Mouse (Mus musculus) cerebellum, postnatal 25 days (tissue): ENCODE measurements around the gene Acsbg2.

Experiments
- DNase-seq, 2 experiments: peaks; one replicate each; pipeline ENCODE4 v3.0.0; 2021; ENCODE audit warnings: mixed read lengths in 2 of 2

Acsbg2 gene

GRCm38 (mm10) chr17:56870287-56870953 is 3.8 kb downstream of the Acsbg2 start:
- DNase-seq: no peak

- no peak for DNase-seq
Measured at GRCm38 (mm10) chr17:56869481-56869977, 4.7 kb downstream of the Acsbg2 start.

- no peak for DNase-seq
Measured at GRCm38 (mm10) chr17:56866071-56866470, 8.2 kb downstream of the Acsbg2 start.

DNA sequence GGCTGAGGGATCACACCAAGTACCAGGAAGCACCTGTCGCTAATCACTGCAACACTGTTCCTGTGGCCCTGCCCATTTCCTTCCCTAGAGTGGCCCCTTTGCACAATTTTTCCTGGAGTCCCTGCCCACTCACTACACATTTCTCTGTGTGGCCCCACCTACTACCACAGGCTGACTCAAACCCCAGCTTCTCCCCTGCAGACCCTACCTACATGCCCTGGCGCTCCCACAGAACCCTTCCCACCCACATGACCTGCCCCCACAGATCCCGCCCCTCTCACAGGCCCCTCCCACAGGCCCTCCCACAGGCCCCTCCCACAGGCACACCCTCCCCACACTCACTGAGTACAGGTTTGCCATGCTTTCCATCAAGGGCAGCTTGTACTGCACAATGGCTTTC is 13.1 kb downstream of the Acsbg2 start:
- DNase-seq: no peak

DNA sequence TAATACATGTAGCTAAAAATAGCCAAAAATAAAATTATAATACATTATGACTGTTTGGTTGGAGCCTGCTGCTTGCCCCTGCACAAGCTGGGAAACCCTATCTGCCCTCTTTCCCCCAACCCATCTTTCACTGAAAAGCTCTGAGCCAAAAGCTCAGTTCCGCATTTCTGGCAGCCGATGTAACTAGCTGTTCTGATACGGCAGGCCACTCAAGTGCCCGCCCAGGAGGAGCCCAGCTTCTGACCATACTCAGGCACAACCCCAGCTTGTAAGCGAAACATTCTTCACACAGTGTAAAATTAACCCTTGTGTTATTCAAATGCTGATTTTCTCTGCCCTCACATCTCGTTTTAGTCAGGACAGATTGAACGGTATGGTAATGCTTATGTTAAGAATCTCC is 15.3 kb downstream of the Acsbg2 start:
- no peak for DNase-seq

GRCm38 (mm10) chr17:56858216-56858615 is 16.0 kb downstream of the Acsbg2 start:
- peak; percentile 52 to 70 for DNase-seq

DNA sequence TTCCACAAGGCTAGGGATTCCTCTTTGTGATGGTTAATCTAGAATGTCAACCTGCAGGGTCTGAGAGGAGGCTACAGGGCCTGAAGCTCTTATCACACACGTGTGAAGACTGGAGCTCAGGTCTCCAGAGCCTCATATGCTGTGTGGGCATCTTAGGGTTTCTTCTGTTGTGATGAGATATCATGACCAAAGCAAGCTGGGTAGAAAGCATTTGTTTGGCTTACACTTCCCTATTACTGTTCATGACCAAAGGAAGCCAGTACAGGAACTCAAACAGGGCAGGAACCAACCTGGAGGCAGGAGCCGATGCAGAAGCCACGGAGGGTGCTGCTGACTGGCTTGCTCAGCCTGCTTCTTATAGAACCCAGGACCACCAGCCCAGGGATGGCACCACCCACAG is 18.8 kb downstream of the Acsbg2 start:
- no peak for DNase-seq

DNA sequence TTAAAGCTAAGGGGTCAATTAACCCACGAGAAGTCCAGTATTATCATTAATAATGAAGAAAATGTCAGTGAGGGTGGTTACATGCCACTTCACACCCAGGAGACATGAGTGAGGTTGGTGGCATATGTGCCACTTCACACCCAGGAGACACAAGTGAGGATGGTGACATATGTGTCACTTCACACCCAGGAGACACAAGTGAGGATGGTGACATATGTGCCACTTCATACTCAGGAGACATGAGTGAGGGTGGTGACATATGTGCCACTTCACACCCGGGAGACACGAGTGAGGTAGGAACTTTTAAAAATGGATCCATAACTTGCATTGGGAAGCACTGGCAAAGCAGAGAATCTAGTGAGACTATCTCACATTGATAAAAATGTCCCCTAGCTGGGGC is 23.1 kb downstream of the Acsbg2 start:
- DNase-seq: no peak

DNA sequence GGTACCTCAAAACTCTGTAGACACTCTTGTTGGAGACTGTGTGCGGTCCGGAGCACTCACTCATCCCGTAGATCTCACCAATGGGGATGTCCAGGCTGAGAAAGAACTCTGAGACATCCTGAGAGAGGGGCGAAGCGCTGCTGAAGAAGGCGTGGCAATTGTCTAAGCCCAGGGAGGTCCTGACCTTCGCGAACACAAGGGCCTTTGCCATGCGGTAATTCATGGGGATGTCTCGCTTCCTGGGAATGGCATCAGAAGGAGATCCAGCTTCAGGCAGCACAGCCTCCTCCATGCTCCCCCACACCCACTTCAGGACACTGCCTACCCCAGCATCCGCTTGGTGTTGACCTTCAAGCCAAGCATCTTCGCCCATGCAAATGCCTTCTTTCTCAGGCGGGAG is 24.5 kb downstream of the Acsbg2 start:
- DNase-seq: no peak

DNA sequence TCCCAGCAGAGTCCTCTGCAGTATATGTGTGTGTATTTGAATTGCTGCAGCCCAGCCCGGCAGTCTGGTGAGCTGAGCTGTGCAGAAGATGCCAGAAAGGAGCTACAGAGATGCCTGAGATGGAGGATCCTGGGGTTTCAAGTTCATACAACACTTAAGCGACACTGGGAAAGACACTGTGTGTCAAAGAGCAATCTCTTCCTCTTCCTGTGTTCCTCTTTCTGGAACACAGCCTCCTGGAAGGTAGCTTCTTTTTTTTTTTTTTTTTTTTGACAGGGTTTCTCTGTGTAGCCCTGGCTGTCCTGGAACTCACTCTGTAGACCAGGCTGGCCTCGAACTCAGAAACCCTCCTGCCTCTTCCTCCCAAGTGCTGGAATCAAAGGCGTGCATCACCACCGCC is 25.5 kb downstream of the Acsbg2 start:
- no peak for DNase-seq

DNA sequence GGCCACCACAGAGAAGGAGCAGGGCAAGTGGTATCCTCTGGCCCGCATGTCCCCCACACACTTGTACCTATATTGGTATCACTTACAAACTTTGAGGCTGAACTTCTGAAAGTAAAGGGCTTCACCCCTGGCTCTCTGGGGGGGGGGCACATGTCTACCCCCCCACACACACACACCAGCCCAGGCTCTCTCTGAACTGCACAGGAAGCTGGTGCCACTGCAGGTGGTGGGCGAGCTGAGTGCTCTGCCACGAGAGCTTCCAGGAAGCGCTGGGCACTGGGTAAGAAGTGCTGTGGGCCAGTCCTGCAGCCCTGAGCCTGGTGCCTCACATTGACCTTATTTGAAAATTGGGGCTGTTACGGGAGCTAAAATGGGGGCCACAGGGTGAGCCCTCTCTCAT is 30.6 kb downstream of the Acsbg2 start:
- no peak for DNase-seq

DNA sequence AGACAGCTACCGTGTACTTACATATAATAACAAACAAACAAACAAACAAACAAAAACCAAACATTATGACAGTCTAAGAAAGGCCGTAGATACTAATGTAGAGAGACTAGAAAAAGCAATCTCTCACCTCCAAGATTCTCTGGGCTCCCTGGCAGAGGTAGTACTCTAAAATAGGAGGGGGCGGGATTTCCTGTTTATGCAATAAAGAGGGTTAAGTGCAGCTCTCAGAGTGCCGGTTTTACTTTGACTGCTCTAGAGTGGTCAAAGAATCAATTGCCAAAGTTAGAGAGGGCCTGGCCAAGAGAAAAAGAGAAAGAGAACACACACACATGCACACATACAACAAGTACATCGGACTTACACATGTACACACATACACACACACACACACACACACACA is 32.1 kb downstream of the Acsbg2 start:
- no peak for DNase-seq

- no peak for DNase-seq
Measured at GRCm38 (mm10) chr17:56840524-56840923, 33.7 kb downstream of the Acsbg2 start.

DNA sequence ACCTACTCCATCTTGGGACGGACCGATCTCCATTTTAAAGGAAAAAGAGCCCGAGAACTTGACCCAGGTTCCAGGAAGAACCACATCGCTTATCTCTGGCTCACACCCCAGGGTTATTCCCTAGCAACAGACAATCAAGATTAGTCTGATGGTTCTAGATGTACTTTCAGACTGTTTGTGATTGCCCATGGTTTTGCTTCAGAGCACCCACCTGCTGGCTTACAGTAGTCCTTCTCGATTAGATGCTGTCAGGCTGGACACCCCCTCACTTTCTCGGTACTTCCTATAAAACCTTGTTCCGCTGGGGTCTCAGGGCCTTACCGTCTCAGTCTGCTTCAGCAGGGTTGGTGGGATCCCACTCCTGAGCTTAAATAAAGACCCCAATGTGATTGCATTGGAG is 37.9 kb downstream of the Acsbg2 start:
- DNase-seq: no peak

- no peak for DNase-seq
Measured at GRCm38 (mm10) chr17:56833381-56833780, 40.9 kb downstream of the Acsbg2 start.

- DNase-seq: no peak
Measured at GRCm38 (mm10) chr17:56832918-56833317, 41.3 kb downstream of the Acsbg2 start.

DNA sequence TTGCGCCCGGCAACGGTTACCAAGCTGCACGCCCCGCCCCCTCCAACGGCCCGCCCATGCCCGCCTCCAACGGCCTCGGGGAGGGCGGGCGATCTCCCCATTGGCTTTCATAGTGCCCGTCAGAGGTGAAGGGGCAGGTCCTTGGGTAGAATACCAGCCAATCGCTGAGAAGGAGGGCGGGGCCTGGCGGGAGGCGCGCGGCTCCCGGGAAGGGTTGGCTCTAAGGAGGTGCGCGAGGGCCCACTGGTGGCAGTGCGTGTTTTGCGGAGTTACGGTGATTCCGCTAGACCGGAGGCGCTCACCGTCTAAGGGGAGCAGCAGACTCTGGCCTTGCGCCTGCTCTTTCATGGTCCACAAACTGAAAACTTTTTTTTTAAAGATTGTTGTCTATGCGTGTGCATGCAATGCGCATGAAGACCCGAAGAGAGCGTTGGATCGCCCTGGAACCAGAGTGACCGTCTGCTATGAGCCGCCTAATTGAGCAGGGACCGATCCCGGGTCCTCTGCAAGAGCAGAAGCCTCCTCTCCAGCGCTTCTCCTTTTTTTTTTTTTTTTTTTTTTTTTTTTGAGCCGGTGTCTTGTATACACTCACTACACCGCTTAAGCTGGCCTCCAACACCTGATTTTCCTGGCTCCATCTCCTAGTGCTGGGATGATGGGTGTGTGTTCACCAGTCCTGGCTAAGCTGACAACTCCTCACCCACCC is 43.0 kb downstream of the Acsbg2 start:
- DNase-seq: peak; percentile 98 to 100

DNA sequence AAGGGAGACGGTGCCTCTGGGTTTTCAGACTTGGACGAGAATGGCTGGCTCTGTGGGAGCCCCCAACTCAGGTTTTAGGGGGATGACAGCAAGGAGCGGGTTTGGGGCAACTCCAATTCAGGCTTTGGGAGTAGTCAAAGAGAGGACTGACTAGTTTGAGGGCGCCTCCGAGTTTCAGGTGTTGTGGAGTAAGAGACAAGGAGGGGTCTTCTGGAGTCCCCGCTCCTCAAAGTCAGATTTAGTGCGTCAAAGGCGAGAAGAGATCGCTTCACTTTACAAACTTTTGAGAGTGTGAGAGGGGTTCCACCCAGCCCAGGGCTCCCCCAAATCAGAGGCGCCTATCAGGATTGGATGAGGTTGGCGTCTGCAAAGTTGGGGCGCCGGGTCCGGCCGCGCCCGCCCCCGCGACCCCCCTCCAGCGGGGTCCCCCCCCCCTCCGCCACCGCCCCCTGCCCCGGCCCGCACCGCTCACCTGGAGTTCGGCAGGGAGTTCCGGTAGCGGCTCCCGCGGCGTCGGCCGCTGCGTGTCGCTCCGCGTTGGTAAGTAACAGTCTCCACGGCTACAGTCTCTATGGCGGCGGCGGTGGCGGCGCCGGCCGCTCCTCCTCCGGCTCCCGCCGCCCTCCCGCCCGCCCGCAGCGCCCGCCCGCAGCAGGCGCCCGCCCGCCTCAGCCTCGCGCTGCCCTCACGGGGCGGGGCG is 43.7 kb downstream of the Acsbg2 start, which contains the start of gene Rfx2:
TSS of gene Rfx2 (minus strand) at position 603 of the 700 bp plus-strand sequence.
- DNase-seq: peak in 1 of 2 experiments; percentile 31

DNA sequence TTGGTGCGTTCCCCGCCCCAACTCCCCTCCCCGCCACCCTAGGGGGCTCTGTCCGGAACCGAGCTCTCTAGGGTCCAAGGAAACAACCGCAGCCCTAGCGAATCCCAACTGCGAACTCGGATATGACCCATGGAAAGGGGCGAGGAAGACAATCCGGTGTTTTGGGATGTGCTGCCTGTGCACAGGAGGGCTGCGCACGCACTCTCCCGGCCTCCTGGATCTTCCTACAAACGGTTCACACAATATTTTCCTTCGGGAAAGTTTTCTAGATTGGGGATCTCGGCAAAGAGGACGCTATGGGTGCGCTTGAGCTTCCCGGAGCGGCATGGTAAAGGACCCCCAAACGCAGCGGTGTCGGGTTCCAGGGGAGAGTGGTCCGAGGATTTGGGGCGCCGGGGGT is 44.5 kb downstream of the Acsbg2 start:
- peak in 1 of 2 experiments; percentile 25 for DNase-seq

DNA sequence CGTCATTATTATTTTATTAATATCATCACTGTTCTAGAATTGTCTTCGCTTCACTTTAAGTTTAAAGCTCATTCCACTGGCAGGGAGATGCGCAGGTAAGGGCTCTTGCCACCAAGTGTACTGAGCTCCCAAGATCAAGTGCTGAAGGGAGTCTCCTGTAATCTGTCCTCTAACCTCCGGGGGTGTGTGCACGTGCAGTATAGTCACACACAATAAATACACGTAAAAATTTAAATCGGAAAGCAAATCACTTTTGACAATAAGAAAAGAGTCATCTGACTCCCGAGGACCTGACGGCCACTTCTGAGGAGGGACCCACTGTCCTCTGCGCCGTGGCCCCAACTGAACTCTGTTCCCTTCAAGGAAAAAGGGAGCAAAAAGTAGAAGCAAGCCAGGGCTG is 45.1 kb downstream of the Acsbg2 start:
- no peak for DNase-seq

DNA sequence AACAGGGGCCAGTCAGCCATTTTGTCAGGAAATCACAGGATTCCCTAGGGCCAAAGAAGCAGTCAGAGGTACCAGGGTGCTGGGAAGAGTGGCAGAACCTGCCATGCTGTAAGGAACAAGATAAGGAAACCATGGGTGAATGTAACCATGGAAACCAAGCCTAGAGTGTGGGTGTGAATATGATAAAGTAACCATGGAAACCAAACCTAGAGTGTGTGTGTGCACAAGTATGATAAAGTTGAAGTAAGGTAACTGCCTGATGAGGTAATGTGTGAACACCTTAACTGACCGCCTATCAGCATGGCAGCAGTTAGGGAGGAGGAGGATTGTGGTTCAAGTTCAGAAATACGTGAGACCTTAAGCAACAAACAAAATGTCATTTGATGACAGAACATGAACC is 47.5 kb downstream of the Acsbg2 start:
- no peak for DNase-seq

DNA sequence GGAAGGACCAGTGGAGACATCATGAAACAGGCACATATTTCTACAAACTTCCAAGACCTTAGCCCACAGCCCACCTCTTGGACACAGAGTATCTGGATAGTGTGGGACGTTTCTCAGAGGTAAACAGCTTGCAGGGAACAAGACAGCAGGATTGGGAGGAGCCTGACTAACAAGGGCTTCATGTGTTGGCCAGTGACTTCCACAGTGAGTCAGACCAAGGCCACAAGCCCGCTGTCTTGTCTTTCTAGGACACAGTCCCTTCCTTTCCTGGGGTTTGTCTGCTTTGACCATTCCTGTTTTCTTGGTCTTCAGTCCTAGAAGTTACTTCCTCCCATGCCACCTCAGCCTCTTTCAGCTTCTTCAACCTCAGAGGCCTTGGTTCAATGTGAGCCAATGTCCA is 50.9 kb downstream of the Acsbg2 start:
- DNase-seq: no peak

GRCm38 (mm10) chr17:56822380-56822779 is 51.9 kb downstream of the Acsbg2 start:
- no peak for DNase-seq

DNA sequence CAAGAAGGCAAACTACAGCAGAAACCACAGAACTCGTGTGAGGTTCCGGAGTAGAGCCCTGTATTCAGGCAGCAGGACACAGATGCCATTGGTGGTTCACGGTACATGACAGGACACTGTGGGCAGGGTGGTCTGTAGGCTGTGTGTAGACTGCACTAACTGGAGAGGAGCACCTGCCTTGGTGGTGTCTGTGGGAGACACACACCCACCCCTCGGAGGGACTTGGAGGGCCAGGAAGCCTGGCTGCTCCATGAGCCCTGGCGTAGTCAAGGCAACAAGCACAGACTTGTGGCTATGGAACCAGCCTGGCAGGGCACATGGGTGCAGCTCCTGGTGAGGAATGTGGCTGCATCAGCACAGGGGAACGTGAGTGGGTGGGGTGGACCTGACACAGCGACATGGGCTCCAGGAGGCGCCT is 54.5 kb downstream of the Acsbg2 start:
- no peak for DNase-seq
